Mouse (Mus musculus) limb, embryonic 15.5 days (tissue): Measurements from ENCODE around the gene Tmem184b. TPM values are rescaled to one million over a fixed set of nuclear protein-coding genes. Genes with fewer than 3 reads are reported as not detected.

Experiments used
- ATAC-seq: fragments of 200-750 bp; cut with Nextera tagmentation; 2 replicates; pipeline ENCODE4 v1.8.0; 2017; ENCODE audit warnings: low read depth, moderate TSS enrichment; ENCODE audit not compliant: insufficient number of reproducible peaks, low FRiP score, low TSS enrichment
- H3K27ac ChIP-seq: fragments of 300-500 bp; sonication (generic); 2 replicates; pipeline ENCODE4 v1.5.1; 2015; ENCODE audit warnings: moderate library complexity, mild to moderate bottlenecking, inconsistent platforms
- H3K27me3 ChIP-seq: fragments of 300-500 bp; sonication (generic); 2 replicates; pipeline ENCODE4 v1.6.1; 2015; ENCODE audit warnings: inconsistent platforms
- H3K36me3 ChIP-seq: fragments of 300-500 bp; sonication (generic); 2 replicates; pipeline ENCODE4 v1.6.1; 2015; ENCODE audit warnings: inconsistent platforms
- H3K4me1 ChIP-seq: fragments of 300-500 bp; sonication (generic); 2 replicates; pipeline ENCODE4 v1.6.1; 2015; ENCODE audit warnings: inconsistent platforms
- H3K4me2 ChIP-seq: fragments of 300-500 bp; sonication (generic); 2 replicates; pipeline ENCODE4 v1.6.1; 2015; ENCODE audit warnings: mild to moderate bottlenecking, inconsistent platforms
- H3K4me3 ChIP-seq: fragments of 300-500 bp; sonication (generic); 2 replicates; pipeline ENCODE4 v1.5.1; 2015; ENCODE audit warnings: mild to moderate bottlenecking, inconsistent platforms
- H3K9ac ChIP-seq: fragments of 300-500 bp; sonication (generic); 2 replicates; pipeline ENCODE4 v1.6.1; 2015; ENCODE audit warnings: inconsistent platforms
- H3K9me3 ChIP-seq: fragments of 300-500 bp; sonication (generic); 2 replicates; pipeline ENCODE4 v1.6.1; 2016; ENCODE audit warnings: inconsistent platforms
- WGBS: fragments of 180-500 bp; shearing (Covaris S2); methylation state at CpG from one replicate; pipeline ENCODE4 v1.1.7; 2015; 5-methylcytosine and 5-hydroxymethylcytosine counted together
- polyA plus RNA-seq: library from polyadenylated mRNA; unstranded; fragments of >200 nt; fragmentation: Nextera tagmentation; extraction: Ambion mirVana; gene quantifications from 2 replicates; pipeline ENCODE4 v1.2.1, GENCODE M21; 2015

Gene Tmem184b
- polyA plus RNA-seq, 1 experiment from 2014 or later: 87.5 TPM

DNA sequence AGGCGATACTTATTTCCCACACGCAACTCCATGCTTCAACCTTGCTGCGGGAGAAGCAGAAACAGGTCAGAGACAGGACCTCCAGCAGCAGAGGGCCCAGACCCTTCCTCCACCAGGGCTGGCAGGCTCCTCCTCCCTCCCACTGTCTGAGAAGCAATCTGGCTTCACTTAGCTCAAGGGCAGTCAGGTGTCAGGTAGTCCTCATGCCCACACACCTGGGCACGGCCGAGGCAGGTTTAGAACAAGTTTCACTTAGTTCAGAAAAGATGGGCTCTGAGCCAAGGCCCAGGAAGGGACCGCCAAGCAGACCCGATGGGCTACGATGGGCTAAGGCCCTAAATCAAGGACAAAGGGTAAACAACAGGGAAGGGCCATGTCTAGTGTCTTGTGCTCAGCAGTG lies 35.4 kb upstream of the Tmem184b start:
- Histone ChIP-seq H3K9ac (no peak overlapping the region), H3K9me3 (no peaks in the 10 kb centered on the region), H3K27ac (no peak overlapping the region), H3K27me3 (no peaks in the 10 kb centered on the region), H3K4me3 (no peak overlapping the region), H3K36me3 (peaks cover 42% of the 10 kb centered on the region), H3K4me1 (peaks cover 73% of the 10 kb centered on the region), H3K4me2 (no peak overlapping the region)
- ATAC-seq: no peak
- 51% methylated on average over 8 of the region's 8 CpGs for WGBS

DNA sequence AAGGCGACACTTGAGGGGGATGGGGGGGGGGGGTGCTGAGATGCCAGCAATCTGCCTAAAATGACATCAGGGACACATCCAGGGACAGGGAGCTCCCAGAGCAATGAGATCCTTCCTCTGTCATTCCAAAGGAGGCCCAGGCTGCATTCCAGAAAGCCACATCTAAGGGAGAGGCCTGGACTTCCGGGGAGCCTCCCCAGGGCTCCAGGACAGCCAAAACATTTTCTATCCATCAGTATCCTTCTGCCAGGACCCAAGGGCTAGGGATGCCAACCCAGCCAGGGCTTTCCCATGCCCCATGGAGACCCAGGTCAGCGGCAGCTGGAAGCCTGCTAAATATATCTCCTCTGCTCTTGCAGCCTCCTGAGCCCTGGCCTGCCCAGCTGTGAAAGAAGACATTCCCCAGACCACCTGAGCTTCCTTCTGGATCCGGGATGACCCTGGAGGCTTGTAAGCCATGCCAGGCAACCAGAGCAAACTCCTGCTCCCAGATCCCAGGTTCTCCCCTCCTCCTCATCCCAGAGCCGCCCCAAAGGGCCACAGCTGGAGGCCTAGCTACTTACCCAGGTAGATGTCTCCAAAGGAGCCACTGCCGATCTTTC lies 34.9 kb upstream of the Tmem184b start:
- 67% methylated on average over 6 of the region's 6 CpGs for WGBS
- no peak overlapping the region for H3K4me3 ChIP-seq
- H3K36me3 ChIP-seq: peaks cover 44% of the 10 kb centered on the region
- H3K27me3 ChIP-seq: no peaks in the 10 kb centered on the region
- no peaks in the 10 kb centered on the region for H3K9me3 ChIP-seq
- peaks cover 68% of the 10 kb centered on the region for H3K4me1 ChIP-seq
- H3K9ac ChIP-seq: no peak overlapping the region
- ATAC-seq: no peak
- H3K4me2 ChIP-seq: no peak overlapping the region
- H3K27ac ChIP-seq: no peak overlapping the region

DNA sequence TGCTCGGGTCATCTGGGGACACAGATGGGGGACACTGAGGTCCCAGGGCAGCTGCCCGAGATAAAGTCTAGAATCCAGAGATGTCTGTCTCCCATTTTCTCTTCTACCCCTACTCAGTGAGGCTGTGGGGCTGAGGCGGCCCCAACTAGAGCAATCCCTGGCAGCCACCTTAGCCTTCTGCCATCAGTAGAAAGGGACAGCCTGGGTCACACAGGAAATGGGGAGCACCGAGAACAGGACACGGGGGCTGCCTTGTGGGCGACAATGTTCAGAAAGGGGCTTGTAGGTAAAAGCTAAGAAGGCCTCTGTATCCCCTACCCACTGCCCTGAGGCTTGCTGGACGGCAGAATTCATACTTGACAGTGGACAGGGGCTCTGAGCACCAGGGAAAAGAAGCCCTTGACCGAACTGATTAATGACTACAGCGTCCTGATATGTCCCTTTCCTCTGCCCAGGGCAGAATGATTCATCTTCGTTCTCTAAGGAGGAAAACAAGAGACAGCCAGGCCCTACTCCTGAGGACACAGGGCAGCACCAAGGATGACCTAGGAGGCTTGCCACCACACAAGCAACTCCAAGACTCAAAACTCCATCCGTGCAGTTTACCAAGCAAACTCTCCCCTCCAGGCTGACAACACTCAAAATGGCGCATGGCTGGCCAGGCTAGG lies 34.3 kb upstream of the Tmem184b start:
- Histone ChIP-seq H3K4me3 (no peak overlapping the region), H3K27me3 (no peaks in the 10 kb centered on the region), H3K36me3 (peaks cover 45% of the 10 kb centered on the region), H3K9ac (no peak overlapping the region), H3K4me2 (no peak overlapping the region), H3K4me1 (peaks cover 62% of the 10 kb centered on the region), H3K27ac (no peak overlapping the region), H3K9me3 (no peaks in the 10 kb centered on the region)
- no peak for ATAC-seq
- WGBS: 86% methylated on average over 12 of the region's 12 CpGs

DNA sequence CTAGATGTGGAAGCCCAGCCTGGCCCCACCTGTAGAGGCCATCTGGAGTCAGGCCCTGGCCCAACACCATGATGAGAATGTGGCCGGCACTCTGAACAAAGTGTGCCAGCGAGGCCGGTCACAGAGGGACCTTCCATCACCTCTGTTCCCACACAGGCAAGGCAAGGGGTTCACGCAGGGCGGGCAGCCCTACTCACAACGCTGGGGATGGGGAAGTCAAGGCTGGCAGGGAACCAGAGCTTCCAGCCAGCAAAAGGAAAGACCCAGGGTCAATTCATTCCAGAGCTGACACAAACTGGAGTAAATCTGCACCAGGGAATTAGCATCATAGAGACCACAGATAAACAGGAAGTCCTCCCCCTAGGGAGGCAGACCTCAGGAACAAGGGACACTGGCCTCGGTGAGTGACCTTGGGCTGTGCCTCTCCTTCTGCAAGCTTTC lies 33.1 kb upstream of the Tmem184b start:
- Histone ChIP-seq H3K4me2 (no peak overlapping the region), H3K4me3 (no peak overlapping the region), H3K9me3 (no peaks in the 10 kb centered on the region), H3K27me3 (no peaks in the 10 kb centered on the region), H3K9ac (no peak overlapping the region), H3K4me1 (peaks cover 56% of the 10 kb centered on the region), H3K36me3 (peaks cover 56% of the 10 kb centered on the region), H3K27ac (no peak overlapping the region; the same call in 1 of the 2 replicates)
- WGBS: 72% methylated on average over 7 of the region's 7 CpGs
- no peak for ATAC-seq

DNA sequence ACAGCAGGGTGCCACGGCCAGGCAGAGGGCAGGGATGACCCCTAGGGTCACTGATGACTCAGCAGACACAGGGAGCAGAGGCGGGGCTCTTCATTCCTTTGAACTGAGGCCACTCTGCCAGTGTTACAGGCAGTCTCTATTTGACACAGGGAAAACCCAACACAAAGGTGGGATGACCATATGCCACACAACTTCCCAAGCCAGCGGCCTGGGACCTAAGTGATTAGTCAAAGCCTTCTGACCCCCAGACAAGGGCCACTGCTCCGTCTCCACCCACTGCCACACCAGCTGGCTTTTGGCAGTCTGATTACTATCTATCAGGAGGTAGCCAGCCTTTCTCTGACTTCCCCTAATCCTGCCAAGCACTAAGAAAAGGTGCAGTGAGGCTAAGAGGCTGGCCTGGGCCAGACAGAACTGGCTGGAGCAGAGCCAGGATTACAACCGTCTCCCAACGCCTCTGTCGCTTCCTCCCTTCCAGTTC lies 31.9 kb upstream of the Tmem184b start:
- peak overlapping the region; percentile 39 for H3K27ac ChIP-seq
- peaks cover 51% of the 10 kb centered on the region for H3K4me1 ChIP-seq
- WGBS: 62% methylated on average over 7 of the region's 7 CpGs
- no peaks in the 10 kb centered on the region for H3K27me3 ChIP-seq
- no peak overlapping the region for H3K4me2 ChIP-seq
- no peak overlapping the region for H3K9ac ChIP-seq
- no peak for ATAC-seq
- no peak overlapping the region for H3K4me3 ChIP-seq
- no peaks in the 10 kb centered on the region for H3K9me3 ChIP-seq
- H3K36me3 ChIP-seq: peaks cover 68% of the 10 kb centered on the region

DNA sequence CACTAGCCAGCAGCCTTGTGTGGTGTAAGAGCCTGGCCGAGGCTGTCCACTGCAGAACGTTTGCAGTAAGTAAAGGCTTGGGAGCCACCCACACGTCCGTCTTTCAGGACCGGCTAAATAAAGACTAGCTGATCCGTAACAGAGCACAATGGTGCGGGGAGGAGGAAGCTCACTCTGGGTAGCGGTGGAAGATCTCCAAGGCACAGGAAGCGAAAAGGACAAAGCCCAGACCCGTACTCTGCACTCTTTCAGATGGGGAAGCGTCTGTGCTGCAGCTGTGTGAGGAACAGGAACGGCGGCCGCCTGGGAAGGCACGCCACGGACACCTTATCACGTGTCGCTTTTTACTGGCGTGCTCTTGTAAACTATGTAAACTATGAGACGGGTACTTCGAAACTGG lies 29.5 kb upstream of the Tmem184b start:
- 60% methylated on average over 21 of the region's 21 CpGs for WGBS
- H3K9me3 ChIP-seq: no peaks in the 10 kb centered on the region
- no peak overlapping the region for H3K4me3 ChIP-seq
- ATAC-seq: no peak
- H3K4me1 ChIP-seq: peaks cover 29% of the 10 kb centered on the region
- H3K36me3 ChIP-seq: peaks cover 88% of the 10 kb centered on the region
- no peak overlapping the region for H3K4me2 ChIP-seq
- H3K27me3 ChIP-seq: no peaks in the 10 kb centered on the region
- H3K27ac ChIP-seq: peak overlapping the region; percentile 58
- H3K9ac ChIP-seq: no peak overlapping the region

DNA sequence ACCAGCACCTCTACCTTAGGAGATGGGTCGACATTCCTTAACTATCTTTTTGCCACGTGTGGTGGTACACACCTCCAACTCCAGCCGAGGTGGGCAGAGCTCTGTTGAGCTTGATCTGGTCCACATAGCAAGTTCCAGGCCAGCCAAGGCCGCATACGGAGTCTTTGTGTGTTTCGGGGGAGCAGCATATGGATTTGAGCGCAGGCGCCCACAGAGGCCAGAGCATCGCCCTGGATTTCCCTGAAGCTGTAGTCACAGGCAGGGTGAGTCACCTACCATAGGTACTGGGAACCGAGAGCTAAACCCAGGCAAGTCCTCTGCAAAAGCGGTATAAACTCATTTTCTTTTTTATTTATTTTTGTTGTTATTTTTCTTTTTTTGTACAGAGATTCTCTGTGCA lies 29.0 kb upstream of the Tmem184b start:
- H3K9ac ChIP-seq: no peak overlapping the region
- ATAC-seq: no peak
- no peaks in the 10 kb centered on the region for H3K27me3 ChIP-seq
- WGBS: 83% methylated on average over 11 of the region's 11 CpGs
- H3K9me3 ChIP-seq: no peaks in the 10 kb centered on the region
- peaks cover 24% of the 10 kb centered on the region for H3K4me1 ChIP-seq
- H3K27ac ChIP-seq: peak overlapping the region; percentile 58; the same call in 1 of the 2 replicates
- no peak overlapping the region for H3K4me2 ChIP-seq
- H3K36me3 ChIP-seq: peaks cover 88% of the 10 kb centered on the region
- H3K4me3 ChIP-seq: no peak overlapping the region

DNA sequence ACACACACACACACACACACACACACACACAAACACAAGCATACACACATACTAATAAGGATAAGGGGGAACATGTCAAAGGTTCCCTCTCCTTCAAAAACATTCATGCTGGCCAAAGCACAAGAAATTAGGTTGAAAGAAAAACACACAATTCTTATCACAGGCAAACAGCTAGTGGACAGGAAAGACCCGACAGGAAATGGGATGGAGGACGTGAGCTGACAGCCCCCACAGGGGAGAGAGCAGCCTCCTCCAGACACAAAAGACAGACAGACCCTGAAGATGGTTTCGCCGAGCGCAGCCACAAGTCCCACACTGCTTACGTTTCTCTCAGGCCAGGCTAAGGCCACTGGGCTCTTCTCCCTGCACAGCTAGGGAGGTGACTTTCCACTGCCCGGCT lies 28.6 kb upstream of the Tmem184b start:
- no peak for ATAC-seq
- Histone ChIP-seq H3K36me3 (peaks cover 88% of the 10 kb centered on the region), H3K4me2 (no peak overlapping the region), H3K9ac (no peak overlapping the region), H3K27me3 (no peaks in the 10 kb centered on the region), H3K9me3 (no peaks in the 10 kb centered on the region), H3K27ac (peak overlapping the region; percentile 58; the same call in 1 of the 2 replicates), H3K4me1 (peaks cover 20% of the 10 kb centered on the region), H3K4me3 (no peak overlapping the region)
- 82% methylated on average over 7 of the region's 7 CpGs for WGBS

DNA sequence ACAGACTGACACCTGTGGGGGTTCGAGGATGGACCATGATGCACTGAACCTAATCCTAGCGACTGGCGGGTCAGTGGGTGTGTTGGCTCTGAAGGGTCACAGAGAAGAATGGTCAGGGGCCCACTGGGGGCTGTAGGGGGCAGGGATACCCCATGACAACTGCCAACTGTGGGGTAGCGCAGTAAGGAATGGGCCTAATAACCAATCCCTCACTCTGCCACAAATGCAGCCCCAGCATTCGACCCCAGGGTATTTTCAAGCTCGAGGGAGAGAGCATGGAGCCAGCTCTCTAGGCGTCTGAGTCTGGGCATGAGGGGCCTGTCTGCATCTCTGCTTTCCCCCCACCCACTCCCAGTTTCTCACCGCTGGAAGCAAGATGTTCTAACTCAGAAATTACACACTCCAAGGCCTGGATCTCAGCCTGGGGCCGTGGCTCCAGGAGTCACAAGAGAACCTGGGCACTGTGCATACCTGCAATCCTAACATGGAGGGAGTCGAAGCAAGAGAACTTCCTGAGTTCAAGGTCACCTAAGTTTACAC lies 27.2 kb upstream of the Tmem184b start:
- ATAC-seq: no peak
- Histone ChIP-seq H3K4me3 (no peak overlapping the region), H3K27me3 (no peaks in the 10 kb centered on the region), H3K4me1 (peaks cover 9% of the 10 kb centered on the region), H3K36me3 (peaks cover 88% of the 10 kb centered on the region), H3K9ac (no peak overlapping the region), H3K27ac (no peak overlapping the region), H3K4me2 (no peak overlapping the region), H3K9me3 (no peaks in the 10 kb centered on the region)
- 71% methylated on average over 10 of the region's 10 CpGs for WGBS

DNA sequence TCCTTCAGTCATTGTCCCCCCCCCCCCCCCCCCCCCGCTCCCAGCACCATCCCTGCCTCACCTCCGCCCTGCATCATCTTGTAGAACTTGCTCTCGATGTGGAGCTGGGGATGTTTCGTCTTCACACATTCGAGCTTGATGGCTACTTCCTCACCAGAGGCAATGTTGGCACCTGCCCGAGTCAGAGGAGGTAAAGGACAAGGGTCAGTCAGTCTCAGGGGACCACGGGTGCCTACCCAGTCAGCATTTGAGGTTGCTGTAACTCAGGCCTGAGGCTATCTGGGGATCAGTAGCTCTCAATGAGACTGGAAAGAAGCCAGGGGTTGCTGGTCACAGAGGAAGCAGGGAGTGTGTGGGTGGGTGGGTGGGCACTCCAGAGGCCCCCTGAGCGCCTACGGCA lies 26.6 kb upstream of the Tmem184b start:
- H3K4me1 ChIP-seq: peaks cover 11% of the 10 kb centered on the region
- no peak overlapping the region for H3K4me2 ChIP-seq
- H3K27ac ChIP-seq: no peak overlapping the region
- H3K9ac ChIP-seq: no peak overlapping the region
- no peak for ATAC-seq
- no peak overlapping the region for H3K4me3 ChIP-seq
- no peaks in the 10 kb centered on the region for H3K27me3 ChIP-seq
- 73% methylated on average over 8 of the region's 9 CpGs for WGBS
- no peaks in the 10 kb centered on the region for H3K9me3 ChIP-seq
- peaks cover 88% of the 10 kb centered on the region for H3K36me3 ChIP-seq

DNA sequence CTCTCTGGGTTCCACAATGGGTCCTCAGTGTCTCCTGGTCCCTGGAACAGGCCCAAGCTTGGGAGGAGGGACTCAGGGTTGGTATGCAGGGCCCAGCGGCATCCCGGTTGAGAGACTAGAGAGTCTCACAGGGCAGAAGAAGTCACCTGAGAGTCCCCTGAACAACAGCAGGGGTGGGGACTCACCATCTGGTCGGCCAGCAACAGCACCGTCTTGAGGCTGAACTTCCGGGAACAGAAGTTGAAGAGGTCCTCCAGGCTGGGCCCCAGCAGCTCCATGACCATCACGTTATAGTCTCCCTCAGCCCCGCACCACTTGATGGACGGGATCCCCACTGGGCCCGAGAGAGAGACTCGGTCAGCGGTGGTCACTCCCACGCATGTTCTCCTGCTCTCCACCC lies 26.2 kb upstream of the Tmem184b start:
- ATAC-seq: no peak

DNA sequence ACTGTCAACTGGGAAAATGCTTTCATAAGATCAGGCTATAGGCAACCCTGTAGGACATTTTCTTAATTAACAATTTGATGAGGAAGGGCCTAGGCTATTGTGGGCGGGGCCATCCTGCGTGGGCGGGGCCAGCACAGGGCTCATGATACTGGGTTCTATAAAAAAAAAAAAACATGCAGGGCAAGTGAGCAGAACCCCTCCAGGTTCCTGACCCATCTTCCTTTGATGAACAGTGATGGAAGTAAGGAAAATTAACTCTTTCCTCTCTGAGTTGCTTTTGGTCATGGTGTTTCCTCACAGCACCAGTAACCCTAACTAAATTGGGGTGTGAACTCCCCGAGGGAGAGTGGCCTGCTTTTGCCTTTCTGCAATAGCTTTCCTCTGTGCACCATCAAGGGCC lies 25.2 kb upstream of the Tmem184b start:
- H3K36me3 ChIP-seq: peaks cover 88% of the 10 kb centered on the region
- 74% methylated on average over 4 of the region's 4 CpGs for WGBS
- no peak overlapping the region for H3K4me3 ChIP-seq
- H3K27ac ChIP-seq: no peak overlapping the region
- H3K4me1 ChIP-seq: peaks cover 11% of the 10 kb centered on the region
- no peaks in the 10 kb centered on the region for H3K27me3 ChIP-seq
- ATAC-seq: no peak
- H3K9me3 ChIP-seq: no peaks in the 10 kb centered on the region
- no peak overlapping the region for H3K9ac ChIP-seq
- no peak overlapping the region for H3K4me2 ChIP-seq

More for the DNA sequence above, 26.2 kb upstream of the Tmem184b start:
- H3K27ac ChIP-seq: no peak overlapping the region
- H3K9ac ChIP-seq: no peak overlapping the region
- no peak overlapping the region for H3K4me3 ChIP-seq
- H3K27me3 ChIP-seq: no peaks in the 10 kb centered on the region
- peaks cover 11% of the 10 kb centered on the region for H3K4me1 ChIP-seq
- peaks cover 88% of the 10 kb centered on the region for H3K36me3 ChIP-seq
- H3K4me2 ChIP-seq: no peak overlapping the region
- no peaks in the 10 kb centered on the region for H3K9me3 ChIP-seq
- 87% methylated on average over 12 of the region's 12 CpGs for WGBS
